Mouse (Mus musculus) common myeloid progenitor, adult 5-6 weeks (primary cell): ENCODE measurements around the gene Prrt1. TPM values are rescaled to one million over a fixed set of nuclear protein-coding genes. Genes with fewer than 3 reads are reported as not detected.
A peak's percentile ranks its signal among the peaks of the same experiment; 100 is the strongest.

Experiments
- ATAC-seq: replicated peaks from 2 replicates; pipeline ENCODE4 v1.8.0; 2016; ENCODE audit warnings: low read depth, mild to moderate bottlenecking, moderate TSS enrichment, inconsistent platforms; ENCODE audit not compliant: poor library complexity, severe bottlenecking
- total RNA-seq: library from RNA; stranded (forward); fragments of 200-1000, 187-1606 nt; gene quantifications from 2 replicates; pipeline ENCODE4 v1.2.3, GENCODE M21; 2017

Prrt1 gene
- total RNA-seq, 1 experiment from 2014 or later = not detected

GRCm38 (mm10) chr17:34646906-34647787 is 17.8 kb downstream of the Prrt1 start, which contains the start of gene Atf6b:
TSS of gene Atf6b (plus strand) at chr17:34647146.
- peak; percentile 87 for ATAC-seq

DNA sequence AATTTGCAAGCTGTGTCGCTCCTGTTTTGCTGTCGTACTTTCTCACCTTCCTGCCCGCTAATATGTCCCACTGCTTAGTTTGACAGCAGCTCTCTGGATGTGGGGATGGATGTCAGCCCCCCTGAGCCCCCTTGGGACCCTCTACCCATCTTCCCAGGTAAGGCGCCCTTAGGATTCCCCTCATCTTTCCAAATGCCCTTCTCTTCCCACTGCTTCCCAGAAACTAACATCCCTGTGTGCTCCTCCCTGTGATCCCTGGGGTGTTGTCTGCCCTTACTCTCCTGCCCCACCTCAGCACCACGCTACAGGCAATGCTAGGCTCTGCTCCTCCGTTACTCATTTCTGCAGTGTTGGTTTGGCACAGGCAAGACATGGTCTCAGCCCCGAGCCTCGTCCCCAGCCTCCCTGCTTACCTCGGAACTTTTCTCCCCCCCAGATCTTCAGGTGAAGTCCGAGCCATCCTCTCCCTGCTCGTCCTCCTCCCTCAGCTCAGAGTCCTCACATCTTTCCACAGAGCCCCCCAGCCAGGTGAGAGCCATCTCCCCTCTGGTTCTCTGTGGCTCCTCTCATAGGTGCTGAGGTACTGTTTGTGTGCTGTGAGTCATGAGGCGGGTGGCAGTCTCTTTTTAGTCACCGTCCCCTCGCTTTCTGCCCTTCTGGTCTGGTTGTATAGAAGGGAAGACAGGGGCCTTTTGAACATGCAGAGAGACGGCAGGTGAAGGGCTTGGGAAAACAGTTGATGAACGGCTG is 19.0 kb downstream of the Prrt1 start:
- no peak for ATAC-seq

DNA sequence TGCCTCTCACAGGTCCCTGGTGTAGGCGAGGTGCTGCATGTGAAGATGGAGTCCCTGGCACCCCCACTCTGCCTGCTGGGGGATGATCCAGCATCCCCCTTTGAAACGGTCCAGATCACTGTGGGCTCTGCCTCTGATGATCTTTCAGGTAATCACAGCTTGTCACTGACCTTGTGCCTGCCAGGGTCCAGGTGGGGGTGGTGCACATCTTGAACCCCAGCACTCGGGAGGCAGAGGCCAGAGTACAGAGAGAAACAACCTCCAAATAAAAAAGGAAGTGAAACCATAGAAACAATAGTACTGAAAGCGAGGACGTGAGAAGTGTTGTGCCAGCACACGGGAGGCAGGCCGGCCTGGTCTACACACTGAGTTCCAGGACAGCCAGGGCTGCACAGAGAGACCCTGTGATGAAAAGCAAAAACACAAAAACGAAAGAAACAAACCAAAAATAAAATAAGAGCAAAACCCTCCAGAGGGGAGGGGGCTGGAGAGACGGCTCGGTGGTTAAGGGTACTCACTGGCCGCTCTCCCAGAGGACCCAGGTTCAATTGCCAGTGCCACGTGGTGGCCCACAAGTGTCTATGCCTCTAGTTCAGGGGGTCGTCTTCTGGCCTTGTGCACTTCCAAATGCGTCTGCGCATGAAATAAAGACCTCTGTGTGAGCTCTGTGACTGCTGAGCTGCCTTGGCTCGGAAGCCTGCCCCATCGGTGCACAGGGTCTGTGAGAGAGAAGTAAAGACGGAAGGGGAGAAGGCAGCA is 20.0 kb downstream of the Prrt1 start:
- no peak for ATAC-seq

- ATAC-seq = no peak
Observed at GRCm38 (mm10) chr17:34650781-34651180, 21.4 kb downstream of the Prrt1 start.

DNA sequence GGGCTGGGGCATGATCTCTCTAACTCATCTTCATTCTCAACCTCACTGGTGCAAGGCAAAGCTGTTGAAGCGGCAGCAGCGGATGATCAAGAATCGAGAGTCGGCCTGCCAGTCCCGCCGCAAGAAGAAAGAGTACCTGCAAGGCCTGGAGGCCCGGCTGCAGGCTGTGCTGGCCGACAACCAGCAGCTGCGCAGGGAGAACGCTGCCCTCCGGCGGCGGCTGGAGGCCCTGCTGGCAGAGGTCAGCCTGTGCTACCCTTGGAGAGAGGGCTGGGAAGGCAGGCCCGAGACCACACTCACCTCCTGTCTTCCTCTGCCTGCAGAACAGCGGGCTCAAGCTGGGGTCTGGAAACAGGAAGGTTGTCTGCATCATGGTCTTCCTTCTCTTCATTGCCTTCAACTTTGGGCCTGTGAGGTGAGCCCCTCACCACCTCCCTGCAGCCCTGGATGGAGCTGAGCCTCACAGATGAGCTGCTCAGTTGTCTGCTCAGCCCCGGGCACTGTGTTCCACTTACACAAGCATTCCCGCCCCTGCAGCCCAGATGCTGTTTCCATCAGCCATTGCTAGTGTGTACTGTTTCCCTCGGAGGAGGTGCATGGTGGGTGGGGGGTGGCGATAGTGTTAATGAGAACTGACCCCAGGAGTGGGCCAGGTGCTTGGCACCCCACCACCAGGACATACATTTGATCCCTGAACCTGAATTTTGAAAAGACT is 22.3 kb downstream of the Prrt1 start:
- no peak; the same call in 1 of the 2 replicates for ATAC-seq

DNA sequence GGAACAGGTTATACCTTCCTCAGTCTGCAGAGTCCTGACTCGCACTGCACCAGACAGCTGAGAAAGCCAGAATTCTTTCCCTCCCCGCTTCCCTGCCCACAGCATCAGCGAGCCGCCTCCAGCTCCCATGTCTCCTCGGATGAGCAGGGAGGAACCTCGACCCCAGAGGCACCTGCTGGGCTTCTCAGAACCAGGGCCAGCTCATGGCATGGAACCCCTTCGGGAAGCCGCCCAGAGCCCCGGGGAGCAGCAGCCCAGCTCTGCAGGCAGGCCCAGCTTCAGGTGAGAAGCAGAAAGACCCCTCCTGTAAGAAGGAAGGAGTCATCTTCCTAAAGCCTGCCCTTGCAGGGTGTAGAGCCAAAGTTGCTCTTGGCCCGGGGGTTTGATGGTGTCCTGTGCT is 23.2 kb downstream of the Prrt1 start:
- no peak for ATAC-seq

DNA sequence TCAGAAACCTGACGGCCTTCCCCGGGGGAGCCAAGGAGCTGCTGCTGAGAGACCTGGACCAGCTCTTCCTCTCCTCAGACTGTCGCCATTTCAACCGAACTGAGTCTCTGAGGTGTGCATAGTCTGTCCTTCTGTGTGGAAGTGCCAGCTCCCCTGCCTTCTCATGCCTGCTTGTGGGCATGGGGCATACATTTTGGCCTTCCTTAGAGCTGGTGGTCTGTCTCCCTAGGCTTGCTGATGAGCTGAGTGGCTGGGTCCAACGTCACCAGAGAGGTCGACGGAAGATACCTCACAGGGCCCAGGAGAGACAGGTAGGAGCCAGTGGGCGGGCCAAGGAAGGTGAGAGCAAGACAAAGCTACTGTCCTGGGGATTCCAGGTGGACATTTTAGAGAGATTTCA is 23.7 kb downstream of the Prrt1 start:
- ATAC-seq = no peak

GRCm38 (mm10) chr17:34653746-34654285 is 24.5 kb downstream of the Prrt1 start:
- ATAC-seq = no peak

DNA sequence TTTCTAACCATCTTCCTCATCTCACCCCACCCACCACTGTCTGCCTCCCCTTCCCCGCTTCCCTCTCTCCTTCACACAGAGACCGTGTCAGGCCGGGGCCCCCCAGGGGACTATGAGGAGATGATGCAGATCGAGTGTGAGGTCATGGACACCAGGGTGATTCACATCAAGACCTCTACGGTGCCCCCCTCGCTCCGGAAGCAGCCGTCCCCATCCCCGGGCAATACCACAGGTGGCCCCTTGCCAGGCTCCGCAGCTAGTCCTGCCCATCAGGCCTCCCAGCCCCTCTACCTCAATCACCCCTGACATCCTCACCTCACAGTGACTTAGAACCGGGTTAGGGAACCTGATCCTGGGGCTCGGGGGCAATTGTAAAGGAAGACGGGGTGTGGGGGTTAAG is 25.1 kb downstream of the Prrt1 start:
- no peak for ATAC-seq

GRCm38 (mm10) chr17:34655160-34655559 is 25.8 kb downstream of the Prrt1 start:
- no peak for ATAC-seq

GRCm38 (mm10) chr17:34655581-34655991 is 26.3 kb downstream of the Prrt1 start:
- no peak for ATAC-seq

DNA sequence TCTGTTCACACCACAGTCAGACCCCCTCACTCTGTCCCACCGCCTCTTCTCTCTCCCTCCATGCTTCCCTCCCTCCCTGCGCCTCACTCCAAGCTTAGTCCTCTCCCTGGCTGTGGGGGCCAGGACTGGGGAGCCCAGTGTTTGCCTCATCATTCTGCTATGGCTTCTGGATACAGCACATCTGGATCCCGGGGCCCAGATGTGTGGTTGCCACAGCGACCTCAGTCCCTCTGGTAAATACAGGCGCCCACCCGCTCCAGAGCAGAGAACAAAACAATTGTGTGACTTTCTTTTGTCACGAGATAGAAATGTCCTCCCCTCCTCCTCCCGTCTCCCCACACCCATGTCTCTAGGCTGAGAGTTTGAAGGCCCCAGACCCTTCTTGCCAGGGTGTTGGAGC is 27.3 kb downstream of the Prrt1 start:
- ATAC-seq = no peak

DNA sequence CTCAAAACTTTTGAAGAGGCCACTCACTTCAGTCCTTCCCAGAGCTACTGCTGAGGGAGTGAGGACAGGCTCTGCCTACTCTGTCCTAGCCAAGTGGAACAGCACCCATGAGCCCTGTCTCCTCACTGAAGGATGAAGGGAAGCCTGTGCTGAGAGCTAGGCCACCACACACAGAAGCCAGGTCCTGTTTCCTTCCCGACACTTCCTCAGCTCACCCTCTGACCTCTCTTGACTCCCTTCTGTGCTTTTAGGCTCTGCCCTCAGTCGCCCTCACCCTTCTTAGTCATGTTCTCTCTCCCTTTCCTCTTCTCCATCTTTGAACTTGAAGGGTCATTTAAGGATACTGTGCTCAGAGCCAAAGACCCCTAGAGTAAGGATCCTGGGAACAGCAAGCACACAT is 27.9 kb downstream of the Prrt1 start:
- ATAC-seq = no peak

DNA sequence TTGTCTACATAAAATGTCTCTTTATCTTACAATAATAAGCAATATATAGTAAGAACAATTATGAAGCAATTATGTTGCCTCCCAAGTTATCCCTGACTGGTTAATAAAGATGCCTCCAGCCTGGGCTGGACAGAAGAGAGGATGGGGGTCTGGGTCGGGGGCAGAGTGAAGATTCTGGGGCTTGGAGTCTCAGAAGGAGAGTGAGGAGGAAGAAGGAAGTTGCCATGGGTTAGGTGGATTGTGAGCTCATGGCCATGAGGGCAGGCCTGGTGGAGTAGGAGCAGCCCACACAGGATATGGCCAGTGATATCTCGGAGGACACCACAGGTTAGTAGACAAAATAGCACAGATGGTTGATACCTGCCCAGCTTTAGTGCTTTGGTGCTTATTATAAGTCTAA is 28.8 kb downstream of the Prrt1 start:
- ATAC-seq = no peak

DNA sequence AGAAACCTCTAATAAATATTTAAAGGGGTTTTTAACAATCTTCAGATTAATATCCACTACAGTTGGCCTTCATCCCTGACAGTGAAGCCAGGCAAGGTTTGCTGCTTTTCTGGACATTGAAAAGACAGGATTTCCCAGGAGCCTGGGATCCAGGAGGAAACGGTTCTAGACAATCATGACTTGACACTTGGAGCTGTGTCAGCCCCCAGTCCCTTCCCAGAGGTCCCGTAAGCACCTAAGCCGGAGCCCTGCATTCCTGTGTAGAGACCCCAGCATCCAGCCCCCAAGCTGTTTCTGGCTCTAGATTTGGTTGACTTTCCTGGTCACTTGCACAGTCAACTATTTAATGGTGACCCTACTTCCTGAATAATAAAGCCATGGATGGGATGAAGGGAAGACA is 29.3 kb downstream of the Prrt1 start:
- no peak for ATAC-seq

- peak; percentile 44; the same call in 1 of the 2 replicates for ATAC-seq
Observed at GRCm38 (mm10) chr17:34659181-34659896, 30.0 kb downstream of the Prrt1 start.

DNA sequence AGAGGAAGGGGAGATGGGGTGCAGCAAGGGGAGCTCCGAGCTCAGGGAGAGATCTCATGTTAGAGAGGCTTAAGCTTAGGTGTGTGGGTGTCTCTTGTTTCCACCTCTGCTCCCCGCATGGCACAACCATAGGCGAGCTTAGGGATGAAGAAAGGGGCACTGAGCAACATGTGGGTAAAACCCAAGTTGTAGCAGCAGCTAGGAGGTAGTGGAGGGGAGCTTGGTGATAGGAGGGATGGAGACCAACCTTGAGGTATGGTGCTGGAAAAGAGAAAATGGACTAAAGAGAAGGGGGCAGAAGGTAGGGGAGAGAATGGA is 30.5 kb downstream of the Prrt1 start:
- ATAC-seq = no peak

GRCm38 (mm10) chr17:34660259-34660820 is 31.0 kb downstream of the Prrt1 start:
- ATAC-seq = no peak

- ATAC-seq = no peak
Observed at GRCm38 (mm10) chr17:34661121-34661591, 31.8 kb downstream of the Prrt1 start.
